Mouse (Mus musculus) erythroblast, embryonic 14.5 days (primary cell): Measurements from ENCODE around the gene Xab2. TPM values are rescaled to one million over a fixed set of nuclear protein-coding genes. Genes with fewer than 3 reads are reported as not detected.

Source experiments
- H3K27me3 ChIP-seq: 2 replicates; pipeline ENCODE4 v1.6.1; 2012; ENCODE audit warnings: inconsistent platforms; ENCODE audit not compliant: control insufficient read depth
- H3K36me3 ChIP-seq: 2 replicates; pipeline ENCODE4 v1.6.1; 2012; ENCODE audit warnings: mild to moderate bottlenecking, inconsistent platforms; ENCODE audit not compliant: control insufficient read depth
- H3K4me1 ChIP-seq: 2 replicates; pipeline ENCODE4 v1.6.1; 2012; ENCODE audit warnings: inconsistent platforms; ENCODE audit not compliant: control insufficient read depth
- H3K4me3 ChIP-seq: replicated peaks from 2 replicates; pipeline ENCODE3; 2012; ENCODE audit warnings: moderate library complexity, mild to moderate bottlenecking, inconsistent platforms
- H3K9me3 ChIP-seq: 2 replicates; pipeline ENCODE4 v1.6.1; 2012; ENCODE audit warnings: low read length, inconsistent platforms, mixed read lengths; ENCODE audit not compliant: control insufficient read depth
- GATA1 ChIP-seq: IDR thresholded peaks from 2 replicates; pipeline ENCODE4 v1.6.1; 2012; ENCODE audit warnings: low read length, inconsistent platforms, mixed read lengths
- TAL1 ChIP-seq: IDR thresholded peaks from 3 replicates; pipeline ENCODE4 v1.6.1; 2012; ENCODE audit warnings: low read length, inconsistent platforms, mixed read lengths
- polyA plus RNA-seq: library from polyadenylated mRNA; stranded (reverse); fragments of >175 nt; gene quantifications from 2 replicates; pipeline ENCODE4 v1.2.3, GENCODE M21; 2012

Gene Xab2
- 4.2 and 4.7 TPM in 2 replicates for polyA plus RNA-seq

DNA sequence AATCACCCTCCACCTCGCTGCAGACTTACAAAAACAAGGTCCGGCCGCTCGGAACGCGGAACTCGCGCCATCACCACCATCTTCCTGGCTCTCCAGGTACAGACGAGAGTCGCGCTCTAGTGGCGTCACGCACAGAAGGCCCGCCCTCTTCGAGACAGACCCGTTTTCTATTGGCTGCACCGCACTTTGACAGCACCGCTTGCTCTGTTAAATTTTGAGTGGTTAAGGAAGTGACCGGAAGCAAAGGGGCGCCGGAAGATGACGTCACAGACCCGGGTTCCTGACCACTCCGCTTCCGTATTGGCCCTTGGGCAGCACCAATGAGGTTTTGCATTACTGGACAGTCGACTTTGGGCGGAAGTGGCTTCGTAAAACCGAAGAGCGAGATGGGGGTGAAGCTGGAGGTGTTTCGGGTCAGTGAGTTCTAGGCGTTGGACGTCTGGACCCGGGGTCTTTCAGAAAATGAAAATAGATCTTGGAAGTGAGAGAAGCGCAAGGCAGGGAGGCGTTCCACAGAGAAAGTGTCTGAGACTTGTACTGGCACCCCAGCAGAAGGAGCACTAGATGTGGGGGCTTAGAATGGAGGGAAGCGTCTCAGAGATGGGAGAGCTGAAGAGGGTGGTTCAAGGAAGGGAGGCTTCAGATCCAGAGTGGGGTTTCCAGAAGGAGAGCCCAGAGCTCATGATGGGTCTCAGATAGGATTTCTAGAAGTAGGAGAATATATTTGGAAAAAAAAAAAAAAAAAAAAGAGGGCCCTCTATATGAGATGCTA lies at the start of gene Xab2, which contains the start of gene Pet100:
TSS of gene Xab2 (minus strand) at position 118 of the 772 bp plus-strand sequence.
TSS of gene Pet100 (plus strand) at position 350 of the 772 bp plus-strand sequence.
- peaks cover 31% of the 10 kb centered on the region for H3K4me1 ChIP-seq
- no peak for TF ChIP-seq TAL1
- TF ChIP-seq GATA1 = no peak
- peak within 1 kb of the TSS; percentile 78 for H3K4me3 ChIP-seq
- no peaks in the 10 kb centered on the region for H3K9me3 ChIP-seq
- peaks cover 42% of the 10 kb centered on the region for H3K36me3 ChIP-seq
- no peaks in the 10 kb centered on the region for H3K27me3 ChIP-seq

DNA sequence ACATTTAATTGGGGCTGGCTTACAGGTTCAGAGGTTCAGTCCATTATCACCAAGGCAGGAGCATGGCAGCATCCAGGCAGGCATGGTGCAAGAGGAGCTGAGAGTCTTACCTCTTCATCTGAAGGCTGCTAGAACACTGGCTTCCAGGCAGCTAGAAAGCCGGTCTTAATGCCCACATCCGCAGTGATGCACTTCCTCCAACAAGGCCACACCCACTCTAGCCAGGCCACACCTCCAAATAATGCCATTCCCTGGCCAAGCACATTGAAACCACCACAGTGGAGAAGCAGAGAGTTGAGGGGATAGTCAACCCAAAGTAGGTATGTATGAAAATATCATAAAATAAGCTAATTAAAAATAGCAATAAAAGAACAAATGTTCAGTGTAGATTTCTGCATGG lies 49.3 kb upstream of the Xab2 start:
- no peaks in the 10 kb centered on the region for H3K27me3 ChIP-seq
- no peaks in the 10 kb centered on the region for H3K36me3 ChIP-seq
- no peak for TF ChIP-seq TAL1
- TF ChIP-seq GATA1 = no peak
- H3K9me3 ChIP-seq = no peaks in the 10 kb centered on the region
- no peak overlapping the region for H3K4me3 ChIP-seq
- peaks cover 7% of the 10 kb centered on the region for H3K4me1 ChIP-seq

DNA sequence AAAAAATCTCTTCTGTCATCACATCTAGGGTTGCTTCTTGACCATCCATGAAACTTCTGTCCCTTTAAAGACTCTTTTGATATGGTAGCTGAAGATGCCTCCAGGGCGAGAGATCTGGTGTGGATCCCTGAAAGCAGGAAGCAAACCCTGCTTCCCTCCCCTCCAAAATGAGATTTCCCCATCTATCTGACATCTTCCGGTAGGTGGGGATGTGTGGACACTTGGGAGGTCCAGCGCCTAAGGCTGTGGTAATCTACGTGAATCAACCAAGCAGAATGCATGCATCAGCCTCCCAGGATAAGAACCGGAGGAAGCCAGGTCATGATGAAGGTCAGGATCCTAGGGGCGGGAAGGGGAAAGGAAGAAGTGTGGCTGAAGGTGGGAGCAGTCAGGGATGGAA lies 44.4 kb upstream of the Xab2 start, which contains the start of gene Mcemp1:
TSS of gene Mcemp1 (plus strand) at position 248 of the 400 bp plus-strand sequence.
- Histone ChIP-seq H3K36me3 (no peaks in the 10 kb centered on the region), H3K27me3 (no peaks in the 10 kb centered on the region), H3K9me3 (no peaks in the 10 kb centered on the region), H3K4me1 (no peaks in the 10 kb centered on the region), H3K4me3 (no peak within 1 kb of the TSS)
- no peak for TF ChIP-seq GATA1

DNA sequence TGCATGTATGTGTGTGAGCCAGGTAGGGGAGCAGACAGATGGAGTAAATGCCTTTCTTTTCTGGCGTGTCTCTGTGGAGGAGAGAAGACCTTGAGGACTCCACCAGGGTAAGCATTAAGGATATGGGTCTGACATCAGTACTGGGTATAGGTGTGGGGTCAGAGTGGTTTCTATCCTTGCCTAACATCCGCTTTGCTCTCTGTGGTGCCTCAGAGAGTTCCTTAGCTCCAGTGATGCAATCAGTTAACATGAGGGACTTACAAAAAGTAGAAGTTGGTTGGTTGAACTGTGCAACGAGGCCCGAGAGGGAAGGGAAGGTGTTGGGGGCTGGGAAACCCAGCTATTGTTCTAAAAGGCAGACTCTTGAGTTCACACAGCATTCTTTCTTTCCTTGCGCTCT lies 43.3 kb upstream of the Xab2 start:
- Histone ChIP-seq H3K4me3 (no peak overlapping the region), H3K4me1 (no peaks in the 10 kb centered on the region), H3K27me3 (no peaks in the 10 kb centered on the region), H3K9me3 (no peaks in the 10 kb centered on the region), H3K36me3 (no peaks in the 10 kb centered on the region)
- TF ChIP-seq GATA1 = no peak
- no peak for TF ChIP-seq TAL1

DNA sequence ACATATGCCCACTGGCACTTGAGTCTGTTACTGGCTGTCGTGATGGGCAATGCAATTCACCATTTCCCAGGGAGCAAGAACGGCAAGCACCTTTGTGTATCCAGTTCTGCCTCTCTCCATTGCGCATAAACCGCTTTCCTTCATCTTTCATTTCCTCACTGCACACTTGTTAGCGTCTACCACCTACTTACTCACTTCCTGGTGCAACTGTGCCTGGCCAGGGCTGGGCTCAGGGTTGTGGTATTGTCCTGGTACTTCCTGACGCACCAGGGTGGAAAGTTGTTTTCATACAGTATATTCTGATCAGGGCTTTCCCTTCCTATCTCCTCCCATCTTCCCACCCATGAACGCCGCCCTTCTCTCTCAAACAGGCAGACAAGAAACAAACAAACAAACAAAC lies 39.8 kb upstream of the Xab2 start:
- Histone ChIP-seq H3K9me3 (no peaks in the 10 kb centered on the region), H3K4me3 (no peak overlapping the region), H3K4me1 (no peaks in the 10 kb centered on the region), H3K27me3 (peaks cover 11% of the 10 kb centered on the region), H3K36me3 (no peaks in the 10 kb centered on the region)
- TF ChIP-seq GATA1 (no peak), TAL1 (no peak)

DNA sequence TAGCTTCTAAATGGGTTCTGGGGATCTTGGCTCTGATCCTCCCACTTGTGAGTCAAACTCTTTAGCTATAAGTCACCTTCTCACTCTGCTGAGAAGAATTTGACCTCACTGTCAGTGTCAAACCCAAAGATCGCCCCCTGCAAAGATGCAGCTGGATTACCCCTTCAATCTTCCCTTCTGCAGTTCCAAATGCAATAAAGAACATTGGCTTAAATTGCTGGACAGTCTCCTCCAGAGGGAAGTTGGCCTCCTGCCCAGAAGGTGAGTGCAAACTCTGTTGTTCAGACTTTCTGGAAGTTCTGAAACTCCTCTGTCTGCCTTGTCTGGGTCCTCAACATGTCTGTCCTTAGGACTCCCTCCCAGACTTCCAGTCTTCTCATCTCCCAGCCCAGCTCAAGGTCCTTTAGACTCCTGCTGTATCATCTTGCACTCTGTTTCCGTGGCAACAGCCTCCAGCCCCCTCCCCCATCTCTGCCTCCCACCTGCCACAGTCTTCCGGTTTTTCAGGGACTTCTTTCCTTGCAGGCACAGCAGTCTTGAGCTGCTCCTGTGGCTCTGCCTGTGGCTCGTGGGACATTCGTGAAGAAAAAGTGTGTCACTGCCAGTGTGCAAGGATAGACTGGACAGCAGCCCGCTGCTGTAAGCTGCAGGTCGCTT lies 35.7 kb upstream of the Xab2 start:
- Histone ChIP-seq H3K9me3 (no peaks in the 10 kb centered on the region), H3K27me3 (peaks cover 15% of the 10 kb centered on the region), H3K4me1 (no peaks in the 10 kb centered on the region), H3K36me3 (no peaks in the 10 kb centered on the region), H3K4me3 (no peak overlapping the region)
- TF ChIP-seq GATA1 = no peak
- TF ChIP-seq TAL1 = no peak

DNA sequence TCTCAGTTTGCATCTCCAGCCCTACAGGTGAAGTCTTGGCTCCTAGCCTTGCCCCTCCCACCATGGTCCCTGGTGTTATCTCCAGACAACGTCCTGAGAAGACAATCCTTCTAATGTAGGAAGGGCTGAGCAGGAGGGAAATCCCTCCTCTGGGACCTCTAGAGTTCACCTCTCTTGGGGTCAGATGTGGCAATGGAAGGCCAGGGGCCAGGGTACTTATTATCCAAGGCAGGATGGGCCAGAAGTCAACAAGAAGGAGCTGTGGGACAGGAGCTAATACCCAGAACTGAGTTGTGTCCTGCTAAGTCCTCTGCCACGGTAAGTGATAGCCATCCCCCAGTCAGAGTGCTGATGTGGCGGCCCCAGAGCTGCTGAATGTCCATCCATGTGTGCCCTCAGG lies 34.4 kb upstream of the Xab2 start, which contains the start of gene Retn:
TSS of gene Retn (plus strand) at position 245 of the 400 bp plus-strand sequence.
- no peak for TF ChIP-seq GATA1
- Histone ChIP-seq H3K36me3 (no peaks in the 10 kb centered on the region), H3K4me3 (no peak within 1 kb of the TSS), H3K9me3 (no peaks in the 10 kb centered on the region), H3K27me3 (peaks cover 15% of the 10 kb centered on the region), H3K4me1 (no peaks in the 10 kb centered on the region)

DNA sequence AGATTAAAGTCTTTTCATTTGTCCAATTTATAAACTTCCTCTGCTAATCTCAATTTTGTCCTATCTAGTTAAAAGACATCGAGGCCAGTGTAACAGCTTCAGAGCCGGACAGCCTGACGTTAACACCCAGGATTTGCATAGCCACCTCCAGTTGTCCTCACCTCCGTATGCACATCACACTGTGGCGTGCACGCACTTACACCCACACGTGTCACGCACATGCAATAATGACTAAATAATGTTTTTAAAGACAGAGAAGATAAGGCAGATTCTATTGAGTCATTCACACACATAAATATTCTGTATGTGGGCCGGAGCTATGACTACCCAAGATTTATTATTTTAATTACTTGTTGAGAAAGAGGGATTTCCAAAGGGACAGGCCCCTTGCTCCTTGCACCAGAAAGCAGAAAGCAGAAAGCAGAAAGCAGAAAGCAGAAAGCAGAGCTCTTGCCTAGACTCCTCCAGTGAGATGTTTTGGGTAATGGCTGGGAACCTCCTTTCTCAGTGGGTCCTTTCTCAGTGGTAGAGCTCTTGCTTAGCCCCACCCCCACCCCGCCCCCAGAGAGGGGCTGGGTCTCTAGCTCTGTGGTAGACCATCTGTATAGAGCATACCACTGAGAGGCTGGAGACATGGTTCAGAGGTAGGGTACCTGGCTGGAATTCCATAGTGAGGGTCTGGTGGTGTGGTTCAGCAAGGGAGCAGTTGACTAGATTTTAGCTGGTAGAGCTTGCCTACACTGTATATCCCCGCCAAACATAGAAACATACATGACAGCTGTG lies 33.8 kb upstream of the Xab2 start:
- H3K36me3 ChIP-seq = no peaks in the 10 kb centered on the region
- H3K4me3 ChIP-seq = no peak overlapping the region
- peaks cover 15% of the 10 kb centered on the region for H3K27me3 ChIP-seq
- H3K9me3 ChIP-seq = no peaks in the 10 kb centered on the region
- no peak for TF ChIP-seq TAL1
- TF ChIP-seq GATA1 = no peak
- no peaks in the 10 kb centered on the region for H3K4me1 ChIP-seq

DNA sequence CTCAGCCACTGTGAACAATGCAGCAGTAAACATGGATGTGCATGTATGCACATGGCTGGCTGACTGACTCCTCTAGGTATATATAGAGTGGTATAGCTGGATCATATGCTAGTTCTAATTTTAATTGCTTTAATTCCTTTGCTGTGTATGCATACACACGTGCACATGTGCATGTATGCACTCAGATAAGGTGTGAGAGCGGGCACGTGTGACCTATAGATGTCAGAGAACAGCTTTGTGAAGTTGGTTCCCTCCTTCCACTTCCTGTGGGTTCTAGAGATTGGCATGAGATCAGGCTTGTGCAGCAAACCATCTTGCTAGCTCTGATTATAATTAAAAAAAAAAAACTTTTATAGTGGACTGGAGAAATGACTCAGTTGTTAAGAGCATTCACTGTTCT lies 31.7 kb upstream of the Xab2 start:
- H3K36me3 ChIP-seq = no peaks in the 10 kb centered on the region
- no peak overlapping the region for H3K4me3 ChIP-seq
- TF ChIP-seq TAL1 = no peak
- no peak for TF ChIP-seq GATA1
- peaks cover 15% of the 10 kb centered on the region for H3K27me3 ChIP-seq
- no peaks in the 10 kb centered on the region for H3K9me3 ChIP-seq
- H3K4me1 ChIP-seq = no peaks in the 10 kb centered on the region
